Mouse (Mus musculus) yolk sac, embryonic 10.5 days (tissue): ENCODE data around the gene Krtap6-2.

Source experiments
- DNase-seq: peaks from one replicate; pipeline ENCODE4 v3.0.0-alpha.2; 2017; ENCODE audit warnings: low spot score

The Krtap6-2 gene

DNA sequence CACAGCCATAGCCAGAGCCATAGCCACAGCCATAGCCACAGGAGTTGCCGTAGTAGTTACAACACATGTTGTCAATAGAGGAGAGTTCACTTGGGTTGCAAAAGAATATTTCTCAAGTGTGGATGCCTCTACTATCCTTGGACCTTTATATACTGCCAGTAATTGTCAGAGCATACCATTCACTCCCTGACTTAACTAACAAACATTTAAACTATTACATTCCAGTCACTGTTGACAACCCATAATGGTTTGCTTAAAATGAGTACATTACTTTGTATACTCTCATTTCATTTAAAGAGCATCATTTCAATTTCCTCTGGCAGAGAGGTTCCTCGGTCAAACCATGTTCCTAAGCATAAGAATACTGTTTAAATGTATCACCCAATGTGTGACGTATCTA is at the start of gene Krtap6-2:
Gene Krtap6-2, minus strand, starts transcription at position 101 of the 400 bp plus-strand sequence.
- no peak for DNase-seq

GRCm38 (mm10) chr16:89461189-89461588 is 41.3 kb upstream of the Krtap6-2 start:
- DNase-seq, result no peak

GRCm38 (mm10) chr16:89429586-89429985 is 9.7 kb upstream of the Krtap6-2 start:
- no peak for DNase-seq

DNA sequence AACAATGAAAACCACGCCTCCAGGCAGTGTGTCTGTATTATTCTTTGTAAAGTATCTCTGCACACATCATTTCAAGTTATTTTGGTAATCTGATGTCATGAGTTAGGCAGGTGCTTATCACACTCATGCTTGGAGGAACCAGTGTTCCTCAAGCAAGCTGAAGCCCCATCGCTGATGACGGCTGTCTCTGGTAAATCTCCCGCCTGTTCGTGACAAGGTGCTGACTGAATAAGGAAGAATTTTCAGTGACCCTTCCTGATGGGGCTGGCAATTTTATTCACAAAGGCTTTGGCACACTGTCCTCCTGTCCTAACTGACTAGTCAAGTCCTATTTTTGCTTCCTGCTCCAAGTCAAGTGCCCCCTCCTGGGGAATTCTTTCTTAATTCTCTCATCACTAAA is 5.4 kb upstream of the Krtap6-2 start:
- no peak for DNase-seq

DNA sequence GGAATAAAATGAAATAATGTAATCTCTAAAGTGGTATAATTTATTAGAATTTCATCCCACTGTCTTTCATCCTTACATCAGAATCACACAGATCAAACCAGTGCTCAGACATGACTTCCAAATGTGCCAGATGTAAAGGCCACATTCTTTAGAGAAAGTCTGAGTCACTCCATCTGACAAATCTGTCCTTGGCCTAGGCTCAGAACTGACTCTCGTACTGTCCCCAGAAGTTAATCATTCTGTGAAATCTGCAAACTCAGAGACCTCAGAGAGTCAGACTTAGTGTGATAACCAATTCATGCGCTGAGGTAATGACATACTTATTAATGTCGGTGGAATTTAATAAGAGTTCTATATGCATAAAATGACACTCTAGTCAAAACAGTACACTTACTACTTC is 3.6 kb downstream of the Krtap6-2 start:
- no peak for DNase-seq

- DNase-seq, result no peak
These were observed 9.4 kb downstream of the Krtap6-2 start for GRCm38 (mm10) chr16:89410345-89411068.

GRCm38 (mm10) chr16:89403768-89404167 is 16.1 kb downstream of the Krtap6-2 start, which contains the start of gene Krtap21-1:
Krtap21-1 (minus strand) TSS chr16:89403868.
- DNase-seq, result no peak

GRCm38 (mm10) chr16:89372734-89373461 is 47.0 kb downstream of the Krtap6-2 start:
- no peak for DNase-seq
